Mouse (Mus musculus): ENCODE measurements around the gene Gm11214.

DNA sequence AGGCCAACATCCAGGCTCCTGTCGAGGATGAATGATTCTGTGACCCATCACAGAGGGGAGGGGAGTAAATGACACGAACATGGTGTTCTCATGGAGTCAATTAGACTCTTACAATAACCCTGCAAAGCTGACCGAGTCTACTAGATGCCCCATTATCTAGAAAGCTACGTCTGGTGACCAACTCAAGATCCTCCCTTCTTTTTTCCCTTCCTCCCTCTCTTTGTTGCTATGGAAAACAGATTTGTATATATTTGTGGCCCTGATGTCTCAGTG is 22.0 kb upstream of the Gm11214 start:
- no peak for TF ChIP-seq POLR2A (IDR thresholded peaks at IDR 0.05; ENCODE audit: low read depth, low read length)
- TF ChIP-seq CTCF (IDR thresholded peaks at IDR 0.05; ENCODE audit: borderline replicate concordance, insufficient read depth, low read length), result no peak

Measured in embryonic fibroblast, embryonic 13.5 days (primary cell).